Mouse (Mus musculus) kidney, postnatal 36 days (tissue): ENCODE measurements at regions not wholly inside any gene's neighbourhood (a gene's known extent, or its start where the extent isn't known, plus 50 kb on each side); places are given as distances from the start of the nearest gene placed in this dataset.

Experiments used
- DNase-seq, 2 experiments: peaks; one replicate each; pipeline ENCODE4 v3.0.0; 2021 to 2022; ENCODE audit warnings: mixed read lengths in 2 of 2

DNA sequence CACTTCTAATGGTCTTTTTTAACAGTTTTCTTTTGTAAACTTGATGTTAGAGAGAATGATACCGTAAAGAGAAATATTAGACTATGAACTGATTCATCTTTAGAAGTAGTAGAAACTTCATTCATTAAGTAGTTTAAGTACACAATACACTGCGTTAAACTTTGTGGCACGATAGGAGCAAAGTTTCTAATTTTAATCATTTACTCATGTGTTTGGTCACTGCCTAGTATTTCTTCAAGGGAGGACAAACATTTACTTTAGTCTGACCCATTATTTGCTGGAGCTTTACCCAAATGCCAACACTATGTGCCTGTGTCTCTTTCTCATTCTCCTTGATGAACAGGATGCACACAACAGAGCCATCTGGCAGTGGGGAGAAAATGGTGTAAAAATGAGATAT, 200.6 kb downstream of the Chm start:
- no peak for DNase-seq

DNA sequence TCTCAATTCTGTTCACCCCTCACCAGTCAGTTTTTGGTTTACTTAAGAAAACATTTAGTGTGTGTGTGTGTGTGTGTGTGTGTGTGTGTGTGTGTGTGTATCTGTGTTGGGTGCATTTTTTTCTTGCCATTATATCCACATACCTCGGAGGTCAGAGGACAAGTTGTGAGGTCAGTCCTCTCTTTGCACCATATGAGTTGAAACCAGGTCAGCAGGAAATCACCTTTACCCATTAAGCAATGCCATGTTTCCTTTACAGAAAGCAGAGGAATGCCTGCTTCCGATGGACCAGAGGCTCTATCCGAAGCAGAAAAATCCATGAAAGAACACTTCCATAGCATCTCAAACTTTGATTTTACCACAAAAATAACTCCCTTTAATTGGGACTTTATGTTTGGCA, 201.2 kb downstream of the Chm start:
- no peak for DNase-seq

DNA sequence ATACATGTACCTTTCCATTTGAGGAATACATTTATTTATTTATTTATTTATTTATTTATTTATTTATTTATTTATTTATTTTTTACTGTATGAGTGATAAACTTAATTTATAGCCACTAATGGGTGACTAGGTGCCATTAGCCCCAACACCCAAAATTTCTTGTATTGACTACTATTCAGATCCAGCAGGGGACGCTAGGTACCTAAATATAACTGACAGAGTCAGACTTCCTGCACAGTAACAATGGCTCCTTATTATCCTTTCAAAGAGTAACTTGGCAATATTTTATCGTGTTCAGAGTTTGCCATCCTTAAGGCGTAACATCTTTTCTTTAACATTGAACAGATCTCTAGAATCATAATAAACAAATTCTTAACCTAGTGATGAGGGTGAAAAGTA, 206.7 kb downstream of the Chm start:
- DNase-seq: peak; percentile 6 to 29

DNA sequence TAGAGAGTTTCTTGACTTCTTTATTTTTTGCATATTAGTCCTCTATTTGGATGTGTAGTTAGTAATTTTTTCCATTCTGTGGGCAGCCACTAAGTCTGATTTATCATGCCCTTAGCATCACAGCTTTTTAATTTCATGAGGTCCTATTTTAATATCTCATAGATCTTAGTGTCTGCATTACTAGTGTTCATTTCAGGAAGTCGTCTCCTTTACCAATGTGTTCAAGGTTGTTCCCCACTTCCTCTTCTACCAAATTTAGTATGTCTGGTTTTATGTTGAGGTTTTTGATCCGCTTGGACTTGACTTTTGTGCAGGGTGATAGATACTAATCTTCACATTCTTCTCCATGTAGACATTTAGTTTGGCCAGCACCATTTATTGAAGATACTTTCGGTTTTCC, 221.2 kb downstream of the Chm start:
- no peak for DNase-seq

DNA sequence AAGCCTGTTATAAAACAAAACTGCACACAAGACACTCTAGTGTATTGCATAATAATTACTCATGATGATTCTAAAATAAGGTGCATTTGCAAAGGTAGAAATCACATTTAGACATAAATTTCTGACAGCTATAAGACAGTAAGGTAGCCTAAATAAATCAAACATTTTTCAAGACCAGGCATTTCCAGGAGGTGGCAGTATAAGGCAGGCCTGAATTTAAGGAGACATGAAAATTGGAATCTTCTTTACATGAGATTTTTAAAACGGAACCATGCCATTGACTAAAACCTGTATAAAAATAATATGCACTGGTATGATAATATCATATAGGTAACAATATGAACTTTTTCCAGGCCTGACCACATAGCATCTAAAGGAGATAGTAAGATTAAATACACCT, 235.5 kb downstream of the Chm start:
- peak in 1 of 2 experiments; percentile 2 for DNase-seq

DNA sequence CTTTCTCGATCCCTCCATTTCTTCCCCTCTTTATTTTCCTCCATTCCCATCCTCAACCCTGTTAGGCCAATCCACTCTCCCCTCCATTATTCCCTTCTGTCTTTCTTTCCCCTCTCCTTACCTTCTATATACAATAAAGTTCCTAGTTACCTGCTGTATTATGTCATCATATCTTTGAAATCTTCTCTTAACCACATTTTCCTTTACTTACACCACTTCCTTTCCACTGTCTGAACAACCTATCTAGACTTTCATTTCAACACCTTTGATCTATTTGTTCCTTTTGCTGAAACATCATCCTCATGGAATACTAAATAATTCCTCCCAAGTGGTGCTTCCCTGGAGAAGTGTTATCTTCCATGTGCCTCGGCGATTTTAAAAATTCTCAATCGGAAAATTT, 237.8 kb downstream of the Chm start:
- no peak for DNase-seq

DNA sequence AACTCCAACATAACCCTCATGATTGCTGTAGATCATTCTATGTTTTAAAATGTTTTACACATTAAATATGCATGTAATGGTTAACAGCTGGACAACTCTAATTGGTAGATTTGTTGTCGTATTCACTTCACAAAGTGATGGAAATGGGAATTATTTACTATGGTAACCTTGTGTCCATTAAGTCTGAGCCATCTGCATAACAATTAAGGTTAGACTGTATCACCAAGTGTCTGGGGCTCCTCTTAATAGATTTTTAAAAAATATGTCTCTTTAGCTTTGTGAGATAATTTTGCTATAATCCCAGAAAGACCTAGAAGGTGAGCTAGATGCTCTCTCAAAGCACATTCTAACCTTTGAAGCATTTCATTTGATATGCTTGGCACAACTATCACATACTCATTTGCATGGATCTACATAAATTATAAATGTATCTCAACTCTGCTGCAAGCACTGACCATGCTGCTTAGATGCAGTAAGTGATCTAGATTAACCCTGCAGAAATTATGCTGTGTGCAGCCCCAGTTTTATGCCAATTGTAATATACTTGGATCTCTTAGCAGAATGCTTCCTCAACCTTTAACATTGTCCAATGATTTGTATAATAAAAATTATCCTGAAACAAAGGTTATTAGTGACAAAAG, 227.2 kb upstream of the Pof1b start:
- no peak for DNase-seq

DNA sequence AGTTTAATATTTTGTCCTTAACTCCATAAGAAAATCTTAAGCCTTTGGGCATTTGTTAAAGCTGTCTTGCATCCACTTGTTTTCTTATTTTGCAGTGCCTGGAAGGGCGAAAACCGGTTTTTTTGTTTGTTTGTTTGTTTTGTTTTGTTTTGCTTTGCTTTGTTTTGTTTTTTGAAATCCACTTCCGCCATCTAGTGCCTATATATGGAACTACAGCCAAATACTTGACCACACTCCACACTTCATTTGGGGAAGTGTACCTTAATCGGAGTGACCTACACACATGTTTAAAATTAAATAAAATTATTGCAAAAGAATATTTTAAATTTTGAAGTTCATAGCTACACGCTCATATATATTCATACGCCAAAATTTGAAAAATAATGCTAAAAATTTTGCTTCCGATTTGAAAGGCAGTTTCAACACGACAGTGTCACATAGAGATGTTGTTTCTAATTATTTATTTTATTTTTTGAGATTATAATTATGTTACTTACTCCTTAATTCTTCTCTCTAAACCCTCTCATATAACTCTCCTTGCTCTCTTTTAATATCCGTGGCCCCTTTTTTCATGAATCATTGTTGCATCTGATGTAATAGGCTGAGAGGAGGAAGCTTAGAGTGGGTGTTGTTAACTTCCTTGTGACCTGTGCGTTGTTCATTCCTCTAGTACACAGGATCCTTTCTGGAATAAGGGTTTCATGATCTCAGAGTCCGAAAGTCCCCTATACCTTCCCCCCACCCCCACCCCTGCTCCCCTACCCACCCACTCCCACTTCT, 205.4 kb upstream of the Pof1b start:
- DNase-seq: no peak

DNA sequence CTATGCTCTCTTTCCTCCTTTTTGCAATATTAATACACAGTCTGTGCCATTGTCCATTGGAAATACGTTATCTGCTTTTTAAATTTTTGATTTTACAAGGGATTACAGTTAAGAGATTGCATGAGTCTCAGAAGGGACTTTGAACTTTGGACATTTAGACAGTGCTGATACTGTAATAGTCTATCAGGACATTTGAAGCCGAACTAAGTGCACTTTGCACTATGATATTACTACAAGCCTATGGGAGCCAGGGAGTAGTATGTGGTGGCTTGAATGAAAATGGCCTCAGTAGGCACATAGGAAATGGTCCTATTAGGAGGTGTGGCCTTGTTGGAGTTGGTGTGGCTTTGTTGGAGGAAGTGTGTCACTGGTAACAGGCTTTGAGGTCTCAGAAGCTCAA, 188.1 kb upstream of the Pof1b start:
- no peak for DNase-seq
